ENCODE assay signal across 15 mouse cellular contexts in the genomic region with DNA sequence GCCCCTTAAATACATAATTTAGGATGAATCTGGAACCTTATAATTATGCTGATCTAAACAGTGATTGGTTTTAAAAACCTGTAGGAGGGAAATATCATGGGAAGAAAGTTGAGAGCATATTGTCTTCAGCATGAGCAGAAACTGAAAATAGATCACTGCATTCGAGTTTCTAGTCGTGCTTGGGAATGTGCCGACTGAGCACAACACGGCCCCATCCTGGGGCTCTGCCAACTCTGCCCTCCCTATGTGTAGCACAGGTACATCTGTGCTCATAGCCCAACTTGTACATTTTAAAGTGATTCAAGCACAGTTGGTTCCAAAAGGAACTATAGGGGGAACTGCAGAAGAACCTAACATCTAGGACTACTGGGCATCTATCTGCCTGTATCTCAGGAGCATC.
A peak's percentile ranks its signal among the peaks of the same experiment; 100 is the strongest.
DNase-seq lines count a peak whose midpoint lies in the region; ATAC-seq and TF ChIP-seq lines count a peak whose summit lies in the region.
"Had no signal": no experiment of that assay in that cellular context is flagged by ENCODE, and none has a peak within 500 bp of the region (broad histone marks: within the 10 kb centered on the region; RNA-seq: fewer than 3 reads in every experiment).

No protein-coding gene starts in this region.

- H3K27ac ChIP-seq in forebrain, embryonic 11.5 days (ENCODE audit: low read depth, low read length), result no peak overlapping the region
- no peak overlapping the region for H3K27ac ChIP-seq in gastrocnemius, adult 2 months
- H3K27ac ChIP-seq: embryonic facial prominence, embryonic 10.5 days; limb, embryonic 15.5 days; lung, embryonic 15.5 days had no signal

- no peak overlapping the region for H3K9ac ChIP-seq in forebrain, embryonic 11.5 days (ENCODE audit: low read length)
- H3K9ac ChIP-seq: limb, embryonic 15.5 days; lung, embryonic 15.5 days had no signal

- H3K4me2 ChIP-seq in forebrain, embryonic 11.5 days (ENCODE audit: low read depth, low read length, severe bottlenecking), result no peak overlapping the region
- H3K4me2 ChIP-seq: limb, embryonic 15.5 days; lung, embryonic 15.5 days had no signal

- TF ChIP-seq CTCF in gastrocnemius, adult 2 months (IDR thresholded peaks at IDR 0.05), result no peak

- no peaks in the 10 kb centered on the region for H3K9me3 ChIP-seq in forebrain, embryonic 11.5 days (ENCODE audit: control insufficient read depth, low read length)
- H3K9me3 ChIP-seq: embryonic facial prominence, embryonic 10.5 days; limb, embryonic 15.5 days; lung, embryonic 15.5 days had no signal

- H3K27me3 ChIP-seq in forebrain, embryonic 11.5 days (ENCODE audit: control insufficient read depth, insufficient read depth, low read length), result no peaks in the 10 kb centered on the region
- H3K27me3 ChIP-seq: limb, embryonic 15.5 days; lung, embryonic 15.5 days had no signal

- DNase-seq in kidney, postnatal 36 days, result peak; percentile 4 to 14
- DNase-seq in kidney, adult 11 months, result no peak
- DNase-seq in layer of hippocampus, adult 9-11 months, result peak; percentile 78
- peak; percentile 69 to 87 for DNase-seq in left cerebral cortex, postnatal 14 days (ENCODE audit: low spot score in 2 of 2)
- peak; percentile 72 for DNase-seq in telencephalon, adult 2 months (ENCODE audit: low read depth, low spot score)
- no peak for DNase-seq in forebrain, embryonic 11.5 days (ENCODE audit: low spot score)
- DNase-seq in urinary bladder, adult 2 months (ENCODE audit: low spot score), result no peak
- no peak for DNase-seq in gastrocnemius, adult 2 months
- DNase-seq: cerebellum, adult 9-10 months; kidney, adult 8-10 months; spleen, adult 18-20 months had no signal

- H3K4me3 ChIP-seq in forebrain, embryonic 11.5 days (ENCODE audit: low read depth, low read length), result no peak overlapping the region
- no peak overlapping the region for H3K4me3 ChIP-seq in gastrocnemius, adult 2 months
- H3K4me3 ChIP-seq: embryonic facial prominence, embryonic 10.5 days; limb, embryonic 15.5 days; lung, embryonic 15.5 days; myocyte had no signal

- H3K36me3 ChIP-seq in forebrain, embryonic 11.5 days (ENCODE audit: control insufficient read depth, insufficient read depth, low read length), result no peaks in the 10 kb centered on the region
- H3K36me3 ChIP-seq: embryonic facial prominence, embryonic 10.5 days; limb, embryonic 15.5 days; lung, embryonic 15.5 days had no signal

- no peak for ATAC-seq in forebrain, embryonic 11.5 days (replicated peaks; ENCODE audit: low FRiP score)

- intact Hi-C loops in left cerebral cortex, postnatal 14 days (cut with DNase I), result no loop called here
- intact Hi-C loops in gastrocnemius, adult 2 months (cut with DNase I), result no loop called here

- no peaks in the 10 kb centered on the region for H3K4me1 ChIP-seq in forebrain, embryonic 11.5 days (replicated peaks; ENCODE audit: control insufficient read depth, insufficient read depth, low read length)
- H3K4me1 ChIP-seq: embryonic facial prominence, embryonic 10.5 days; limb, embryonic 15.5 days; lung, embryonic 15.5 days had no signal

- 91% methylated on average over 4 of the region's 4 CpGs for WGBS in forebrain, embryonic 11.5 days

Comparison
In these comparisons a context has a peak if more than half of its experiments do, and no peak if none do; other contexts are left out.
1. DNase-seq: peak in kidney, postnatal 36 days (2 of 2), layer of hippocampus, adult 9-11 months (single experiment), left cerebral cortex, postnatal 14 days (2 of 2) and telencephalon, adult 2 months (single experiment); none in kidney, adult 11 months (single experiment), forebrain, embryonic 11.5 days (single experiment), urinary bladder, adult 2 months (single experiment) and gastrocnemius, adult 2 months (single experiment).